In the genomic region with DNA sequence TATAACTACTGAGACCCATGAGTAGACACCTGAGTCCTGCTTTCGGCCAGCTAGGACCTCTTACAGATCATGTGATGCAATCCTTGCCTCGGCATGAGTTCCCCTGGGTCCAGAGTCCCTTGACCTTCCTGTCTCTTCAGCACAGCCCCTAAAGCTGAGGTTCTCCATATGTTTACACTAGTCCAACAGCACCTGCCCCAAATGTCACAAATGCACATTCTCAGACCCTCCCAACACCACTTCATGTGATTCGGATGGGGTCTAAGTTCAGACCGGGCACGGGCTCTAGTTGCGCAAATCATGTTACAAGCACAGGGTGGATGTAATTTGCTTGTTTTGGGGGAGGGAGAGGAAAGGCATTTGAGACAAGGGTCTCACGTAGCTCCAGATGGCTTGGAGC, we compare ENCODE assay signal across 17 mouse cellular contexts. TPM values are rescaled to one million over a fixed set of nuclear protein-coding genes. Genes with fewer than 3 reads are reported as not detected.
"Had no signal": no experiment of that assay in that cellular context is flagged by ENCODE, and none has a peak within 500 bp of the region (broad histone marks: within the 10 kb centered on the region; RNA-seq: fewer than 3 reads in every experiment).

No protein-coding gene starts in this region.

- H3K4me1 ChIP-seq: limb, embryonic 13.5 days; megakaryocyte, embryonic 14.5 days; neural tube, embryonic 13.5 days had no signal

- H3K27ac ChIP-seq: kidney, postnatal 0 days; layer of hippocampus, adult 2 months; limb, embryonic 13.5 days; macrophage; neural tube, embryonic 13.5 days had no signal

- H3K4me2 ChIP-seq: limb, embryonic 13.5 days; midbrain, embryonic 11.5 days; neural tube, embryonic 13.5 days had no signal

- ATAC-seq: inflammation-experienced regulatory T-cells, adult 6 months; intestine, postnatal 0 days; midbrain, embryonic 16.5 days had no signal

- H3K9ac ChIP-seq: limb, embryonic 13.5 days; neural tube, embryonic 13.5 days had no signal

- DNase-seq: kidney, adult 8-10 months; kidney, postnatal 4 days; left cerebral cortex, postnatal 4 days; lung, adult 2 months; lung, postnatal 10 days; right cerebral cortex, postnatal 14 days; thymus, postnatal 36 days had no signal

- H3K9me3 ChIP-seq: limb, embryonic 13.5 days; megakaryocyte, embryonic 14.5 days; neural tube, embryonic 13.5 days had no signal

- H3K4me3 ChIP-seq: layer of hippocampus, adult 2 months; limb, embryonic 13.5 days; megakaryocyte, embryonic 14.5 days; neural tube, embryonic 13.5 days had no signal

- H3K36me3 ChIP-seq: limb, embryonic 13.5 days; neural tube, embryonic 13.5 days had no signal

RNA-seq across cellular contexts. Expression of gene Morc4, which starts 5.6 kb away (rescaled TPM):
- polyA plus RNA-seq: inflammation-experienced regulatory T-cells, adult 6 months had no signal
